Mouse (Mus musculus) forebrain, postnatal 0 days (tissue): ENCODE measurements around the gene Gucy2g. TPM values are rescaled to one million over a fixed set of nuclear protein-coding genes. Genes with fewer than 3 reads are reported as not detected.

Source experiments
- ATAC-seq: fragments of 200-750 bp; cut with Nextera tagmentation; 2 replicates; pipeline ENCODE4 v1.8.0; 2017; ENCODE audit warnings: mild to moderate bottlenecking, moderate library complexity
- DNase-seq: peaks from one replicate; pipeline ENCODE4 v3.0.0-alpha.2; 2015
- H3K27ac ChIP-seq: fragments of 300-500 bp; sonication (generic); 2 replicates; pipeline ENCODE4 v1.5.1; 2014; ENCODE audit warnings: low read depth, mild to moderate bottlenecking, antibody characterized with exemption, low read length, moderate library complexity, mixed read lengths
- H3K27me3 ChIP-seq: fragments of 300-500 bp; sonication (generic); 2 replicates; pipeline ENCODE4 v1.6.1; 2014; ENCODE audit warnings: mild to moderate bottlenecking, low read length, mixed read lengths; ENCODE audit not compliant: insufficient read depth
- H3K36me3 ChIP-seq: fragments of 300-500 bp; sonication (generic); 2 replicates; pipeline ENCODE4 v1.6.1; 2014; ENCODE audit warnings: mild to moderate bottlenecking, moderate library complexity; ENCODE audit not compliant: insufficient read depth
- H3K4me1 ChIP-seq: fragments of 300-500 bp; sonication (generic); 2 replicates; pipeline ENCODE4 v1.6.1; 2014; ENCODE audit warnings: antibody characterized with exemption; ENCODE audit not compliant: insufficient read depth
- H3K4me2 ChIP-seq: fragments of 300-500 bp; sonication (generic); 2 replicates; pipeline ENCODE4 v1.6.1; 2014; ENCODE audit warnings: low read depth, mild to moderate bottlenecking, moderate library complexity
- H3K4me3 ChIP-seq: fragments of 300-500 bp; sonication (generic); 2 replicates; pipeline ENCODE4 v1.5.1; 2014; ENCODE audit warnings: low read depth, low read length, mixed read lengths
- H3K9ac ChIP-seq: fragments of 300-500 bp; sonication (generic); 2 replicates; pipeline ENCODE4 v1.6.1; 2014; ENCODE audit warnings: mild to moderate bottlenecking
- H3K9me3 ChIP-seq: fragments of 300-500 bp; sonication (generic); 2 replicates; pipeline ENCODE4 v1.6.1; 2016; ENCODE audit warnings: low read length
- CTCF ChIP-seq: sonication (generic); IDR thresholded peaks from 2 replicates; pipeline ENCODE4 v1.5.1; 2016; ENCODE audit warnings: antibody characterized with exemption, control low read depth, low read depth
- WGBS: fragments of 180-500 bp; shearing (Covaris S2); extraction: QIAGEN DNeasy Blood & Tissue Kit; methylation state at CpG from one replicate; pipeline ENCODE4 v1.1.7; 2014; 5-methylcytosine and 5-hydroxymethylcytosine counted together
- polyA plus RNA-seq: library from polyadenylated mRNA; unstranded; fragments of >200 nt; fragmentation: Nextera tagmentation; extraction: Ambion mirVana; gene quantifications from 2 replicates; pipeline ENCODE4 v1.2.1, GENCODE M21; 2015
- total RNA-seq: library from RNA; depleted of rRNA; stranded (reverse); fragments of >200 nt; gene quantifications from 2 replicates; pipeline ENCODE4 v1.2.3, GENCODE M21; 2014

The Gucy2g gene
- total and polyA plus RNA-seq, 2 experiments from 2014 or later, result 0.14 to 0.22 TPM

GRCm38 (mm10) chr19:55207746-55208538 is 33.1 kb downstream of the Gucy2g start:
- no peak overlapping the region for H3K27ac ChIP-seq
- ATAC-seq (no peak), DNase-seq (no peak)
- no peaks in the 10 kb centered on the region for H3K36me3 ChIP-seq
- H3K9me3 ChIP-seq, result no peaks in the 10 kb centered on the region
- no peaks in the 10 kb centered on the region for H3K4me1 ChIP-seq
- no peak overlapping the region for H3K4me3 ChIP-seq
- no peak for TF ChIP-seq CTCF
- H3K27me3 ChIP-seq, result no peaks in the 10 kb centered on the region
- no peak overlapping the region for H3K9ac ChIP-seq
- H3K4me2 ChIP-seq, result no peak overlapping the region
- WGBS, result 71% methylated on average over 25 of the region's 25 CpGs

GRCm38 (mm10) chr19:55207205-55207604 is 33.8 kb downstream of the Gucy2g start:
- Histone ChIP-seq H3K4me3 (no peak overlapping the region), H3K4me1 (no peaks in the 10 kb centered on the region), H3K9me3 (no peaks in the 10 kb centered on the region), H3K27ac (no peak overlapping the region), H3K36me3 (no peaks in the 10 kb centered on the region), H3K27me3 (no peaks in the 10 kb centered on the region), H3K9ac (no peak overlapping the region), H3K4me2 (no peak overlapping the region)
- WGBS, result 64% methylated on average over 6 of the region's 6 CpGs
- no peak for DNase-seq
- ATAC-seq, result peak; percentile 38; the same call in 1 of the 2 replicates
- TF ChIP-seq CTCF, result no peak

GRCm38 (mm10) chr19:55206482-55207138 is 34.4 kb downstream of the Gucy2g start:
- WGBS, result 37% methylated on average over 8 of the region's 8 CpGs
- peak; percentile 78 for ATAC-seq

GRCm38 (mm10) chr19:55198303-55198702 is 42.7 kb downstream of the Gucy2g start:
- no peaks in the 10 kb centered on the region; the same call in 1 of the 2 replicates for H3K27me3 ChIP-seq
- H3K4me1 ChIP-seq, result no peaks in the 10 kb centered on the region
- DNase-seq (peak; percentile 62), ATAC-seq (peak; percentile 69; the same call in 1 of the 2 replicates)
- H3K9me3 ChIP-seq, result no peaks in the 10 kb centered on the region
- WGBS, result 34% methylated on average over 5 of the region's 5 CpGs
- no peak overlapping the region for H3K4me2 ChIP-seq
- H3K27ac ChIP-seq, result no peak overlapping the region
- no peaks in the 10 kb centered on the region for H3K36me3 ChIP-seq
- TF ChIP-seq CTCF, result peak; percentile 72
- no peak overlapping the region for H3K9ac ChIP-seq
- H3K4me3 ChIP-seq, result no peak overlapping the region

More at GRCm38 (mm10) chr19:55206482-55207138, 34.4 kb downstream of the Gucy2g start:
- no peak overlapping the region for H3K4me3 ChIP-seq
- DNase-seq, result peak; percentile 85
- H3K4me2 ChIP-seq, result no peak overlapping the region
- no peaks in the 10 kb centered on the region for H3K27me3 ChIP-seq
- H3K9ac ChIP-seq, result no peak overlapping the region
- TF ChIP-seq CTCF, result peak; percentile 91
- H3K9me3 ChIP-seq, result no peaks in the 10 kb centered on the region
- no peaks in the 10 kb centered on the region for H3K36me3 ChIP-seq
- no peak overlapping the region for H3K27ac ChIP-seq
- H3K4me1 ChIP-seq, result no peaks in the 10 kb centered on the region

- TF ChIP-seq CTCF, result no peak
- H3K4me1 ChIP-seq, result no peaks in the 10 kb centered on the region
- no peaks in the 10 kb centered on the region for H3K36me3 ChIP-seq
- H3K9ac ChIP-seq, result no peak overlapping the region
- no peaks in the 10 kb centered on the region for H3K9me3 ChIP-seq
- H3K4me2 ChIP-seq, result no peak overlapping the region
- no peak overlapping the region for H3K27ac ChIP-seq
- DNase-seq, result no peak
- WGBS, result 96% methylated on average over 3 of the region's 3 CpGs
- no peak for ATAC-seq
- H3K4me3 ChIP-seq, result no peak overlapping the region
- H3K27me3 ChIP-seq, result no peaks in the 10 kb centered on the region; the same call in 1 of the 2 replicates
Measured at GRCm38 (mm10) chr19:55195574-55195973, 45.5 kb downstream of the Gucy2g start.

DNA sequence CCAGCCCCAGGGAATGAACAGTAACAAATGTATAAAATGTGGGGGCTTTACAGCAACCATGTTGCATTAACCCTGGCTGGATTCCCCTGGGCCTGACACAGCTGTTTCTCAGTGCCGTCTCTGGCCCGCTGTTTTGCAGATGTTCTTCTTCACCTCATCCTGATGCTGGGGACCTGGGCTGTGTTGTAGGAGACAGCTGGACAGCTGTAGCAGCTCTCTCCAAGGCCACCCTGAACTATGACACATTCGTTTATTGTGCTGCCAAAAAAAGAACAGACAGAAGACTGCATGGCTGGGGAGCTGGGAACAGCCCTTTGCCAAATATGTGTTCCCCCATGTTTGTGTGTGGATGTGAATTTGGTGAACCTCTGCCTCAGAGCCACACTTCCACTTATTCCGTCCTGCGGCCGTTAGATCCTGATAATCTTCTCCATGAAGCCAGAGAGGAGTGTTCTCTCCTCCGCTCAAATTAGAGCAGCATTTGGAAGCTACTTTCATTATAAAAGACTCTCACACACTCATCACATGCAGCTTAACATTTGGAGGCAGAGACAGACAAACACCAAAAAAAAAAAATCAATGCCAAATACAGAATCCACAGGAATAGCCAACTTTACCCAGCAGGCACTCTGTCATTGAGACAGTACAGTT is 46.4 kb downstream of the Gucy2g start:
- Histone ChIP-seq H3K9ac (no peak overlapping the region), H3K4me3 (no peak overlapping the region), H3K4me2 (no peak overlapping the region), H3K4me1 (no peaks in the 10 kb centered on the region), H3K9me3 (no peaks in the 10 kb centered on the region), H3K27ac (no peak overlapping the region), H3K36me3 (no peaks in the 10 kb centered on the region), H3K27me3 (no peaks in the 10 kb centered on the region; the same call in 1 of the 2 replicates)
- TF ChIP-seq CTCF, result no peak
- ATAC-seq (no peak), DNase-seq (no peak)
- 86% methylated on average over 7 of the region's 7 CpGs for WGBS
